Mouse (Mus musculus): ENCODE data around the gene Apopt1.
A peak's percentile ranks its signal among the peaks of the same experiment; 100 is the strongest.

The Apopt1 gene

GRCm38 (mm10) chr12:111713004-111713651 lies at the start of gene Apopt1, which contains the start of gene Bag5:
Gene Apopt1, plus strand, starts transcription at chr12:111713261.
Gene Bag5, minus strand, starts transcription at chr12:111713257.
- DNase-seq (ENCODE audit: low read depth), result peak; percentile 64

GRCm38 (mm10) chr12:111664144-111664634 lies 48.9 kb upstream of the Apopt1 start:
- DNase-seq (ENCODE audit: low read depth), result no peak

GRCm38 (mm10) chr12:111665041-111665880 lies 47.8 kb upstream of the Apopt1 start:
- no peak for DNase-seq (ENCODE audit: low read depth)

GRCm38 (mm10) chr12:111666380-111666779 lies 46.7 kb upstream of the Apopt1 start:
- no peak for DNase-seq (ENCODE audit: low read depth)

GRCm38 (mm10) chr12:111667421-111667820 lies 45.6 kb upstream of the Apopt1 start:
- DNase-seq (ENCODE audit: low read depth), result no peak

- peak; percentile 77 for DNase-seq (ENCODE audit: low read depth)
These were observed 44.6 kb upstream of the Apopt1 start for GRCm38 (mm10) chr12:111668457-111668912.

- DNase-seq (ENCODE audit: low read depth), result no peak
These were observed 43.9 kb upstream of the Apopt1 start for GRCm38 (mm10) chr12:111669000-111669788.

GRCm38 (mm10) chr12:111669961-111670360 lies 43.1 kb upstream of the Apopt1 start:
- DNase-seq (ENCODE audit: low read depth), result no peak

- DNase-seq (ENCODE audit: low read depth), result no peak
These were observed 42.6 kb upstream of the Apopt1 start for GRCm38 (mm10) chr12:111670371-111670971.

GRCm38 (mm10) chr12:111670976-111671375 lies 42.1 kb upstream of the Apopt1 start:
- DNase-seq (ENCODE audit: low read depth), result no peak

GRCm38 (mm10) chr12:111671431-111671902 lies 41.6 kb upstream of the Apopt1 start:
- DNase-seq (ENCODE audit: low read depth), result no peak

- no peak for DNase-seq (ENCODE audit: low read depth)
These were observed 40.9 kb upstream of the Apopt1 start, which contains the start of gene Ckb for GRCm38 (mm10) chr12:111672176-111672575. Gene Ckb, minus strand, starts transcription at chr12:111672338.

GRCm38 (mm10) chr12:111672581-111672980 lies 40.5 kb upstream of the Apopt1 start:
- no peak for DNase-seq (ENCODE audit: low read depth)

GRCm38 (mm10) chr12:111674850-111675486 lies 38.1 kb upstream of the Apopt1 start:
- DNase-seq (ENCODE audit: low read depth), result no peak

- DNase-seq (ENCODE audit: low read depth), result no peak
These were observed 37.1 kb upstream of the Apopt1 start for GRCm38 (mm10) chr12:111675797-111676580.

- DNase-seq (ENCODE audit: low read depth), result no peak
These were observed 35.6 kb upstream of the Apopt1 start for GRCm38 (mm10) chr12:111677421-111677820.

- peak; percentile 71 for DNase-seq (ENCODE audit: low read depth)
These were observed 35.0 kb upstream of the Apopt1 start, which contains the start of gene Trmt61a for GRCm38 (mm10) chr12:111677882-111678669. Gene Trmt61a, plus strand, starts transcription at chr12:111678105.

GRCm38 (mm10) chr12:111678670-111678933 lies 34.5 kb upstream of the Apopt1 start:
- DNase-seq (ENCODE audit: low read depth), result no peak

- no peak for DNase-seq (ENCODE audit: low read depth)
These were observed 34.1 kb upstream of the Apopt1 start for GRCm38 (mm10) chr12:111678997-111679396.

- DNase-seq (ENCODE audit: low read depth), result no peak
These were observed 32.4 kb upstream of the Apopt1 start for GRCm38 (mm10) chr12:111680661-111681060.

All from fibroblast of lung, adult 2 months (primary cell).